Mouse (Mus musculus) thymus, postnatal 25 days (tissue): ENCODE results near the gene Gna15.

ENCODE experiments used
- DNase-seq: peaks from one replicate; pipeline ENCODE4 v3.0.0; 2022

Gene Gna15

DNA sequence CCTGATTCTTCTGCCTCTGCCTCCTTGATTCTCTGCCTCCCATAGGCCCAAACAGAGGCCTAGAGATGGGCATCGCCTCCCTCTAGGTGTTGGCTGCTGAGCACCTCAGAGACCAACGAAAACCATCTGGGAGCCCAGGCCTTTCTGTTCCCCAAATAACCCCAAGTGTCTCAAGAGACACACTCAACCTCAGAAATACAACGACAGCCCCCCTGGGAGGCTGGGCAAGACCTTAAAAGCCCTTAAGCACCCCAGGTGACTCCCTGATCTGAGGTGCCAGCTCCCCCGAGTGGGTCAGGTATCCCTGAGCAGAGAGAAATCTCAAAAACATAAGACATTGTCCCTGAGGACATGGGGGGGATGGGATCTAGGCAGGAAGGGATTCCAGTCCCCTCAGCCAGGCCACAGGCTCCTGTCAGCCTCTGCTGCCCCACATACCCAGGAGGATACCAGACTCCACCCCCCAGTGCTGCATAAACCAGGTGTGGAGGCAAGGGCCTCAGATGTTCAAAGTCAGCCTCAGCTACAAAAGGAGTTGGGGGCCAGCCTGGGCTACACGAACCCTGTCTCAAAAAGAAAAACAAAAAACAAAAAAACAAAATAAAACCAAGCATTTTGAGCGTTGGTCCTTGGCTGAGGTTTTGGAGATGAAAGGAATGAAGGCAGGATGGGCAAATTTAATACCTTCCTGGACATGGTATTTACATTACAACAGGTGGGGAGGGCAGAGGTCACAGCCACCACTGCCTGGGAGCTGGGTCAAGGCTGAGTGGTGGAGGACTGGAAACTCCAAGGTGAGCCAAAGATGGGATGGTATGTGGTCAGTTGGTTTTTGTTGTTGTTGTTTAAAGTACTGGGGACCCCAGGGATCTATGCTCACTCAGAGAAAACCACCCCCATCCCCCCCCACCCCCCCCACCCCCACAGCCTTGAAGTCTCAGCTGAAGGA, 30.1 kb upstream of the Gna15 start:
- no peak for DNase-seq

DNA sequence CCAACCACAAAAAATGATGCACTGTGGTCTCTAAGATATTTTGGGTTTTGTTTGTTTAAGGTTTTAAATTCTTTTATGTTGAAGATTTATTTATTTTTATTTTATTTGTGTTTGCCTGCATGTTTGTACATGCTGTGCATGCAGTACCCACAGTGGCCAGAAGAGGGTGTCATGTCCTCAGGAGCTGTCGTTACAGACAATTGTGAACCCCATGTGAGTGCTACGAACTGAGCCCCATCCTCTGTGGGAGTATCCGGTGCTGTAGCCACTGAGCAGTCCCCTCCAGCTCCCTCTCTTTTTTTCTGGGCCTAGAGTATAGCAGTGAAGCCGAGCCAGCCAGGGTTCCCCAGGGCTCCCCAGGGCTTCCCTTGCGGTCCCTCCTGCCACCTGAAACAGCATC, 29.2 kb upstream of the Gna15 start:
- no peak for DNase-seq

DNA sequence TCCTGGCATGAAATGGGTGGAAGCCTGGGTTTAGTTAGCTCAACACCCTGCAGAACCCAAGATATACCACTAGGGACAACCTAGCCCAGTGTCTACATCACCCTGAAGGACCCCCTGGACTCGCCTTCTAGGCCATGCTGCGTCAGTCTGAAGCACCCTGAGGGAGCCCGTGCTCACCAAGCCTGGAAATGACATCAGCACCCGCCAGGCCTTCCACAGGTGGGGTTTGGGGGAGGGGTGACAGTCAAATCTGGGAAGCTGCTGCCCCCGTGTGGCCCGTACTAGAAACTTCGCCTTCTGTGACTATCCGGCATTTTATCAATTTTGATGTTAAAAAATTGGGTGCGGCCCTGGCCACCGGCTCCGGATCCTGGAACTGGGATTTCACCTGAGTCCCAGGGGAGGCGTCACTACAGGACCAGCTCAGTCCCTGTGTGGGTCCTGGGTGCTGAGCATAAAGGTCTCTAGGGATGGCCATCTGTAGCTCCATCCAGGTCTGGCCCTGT, 27.6 kb upstream of the Gna15 start:
- peak; percentile 85 for DNase-seq

DNA sequence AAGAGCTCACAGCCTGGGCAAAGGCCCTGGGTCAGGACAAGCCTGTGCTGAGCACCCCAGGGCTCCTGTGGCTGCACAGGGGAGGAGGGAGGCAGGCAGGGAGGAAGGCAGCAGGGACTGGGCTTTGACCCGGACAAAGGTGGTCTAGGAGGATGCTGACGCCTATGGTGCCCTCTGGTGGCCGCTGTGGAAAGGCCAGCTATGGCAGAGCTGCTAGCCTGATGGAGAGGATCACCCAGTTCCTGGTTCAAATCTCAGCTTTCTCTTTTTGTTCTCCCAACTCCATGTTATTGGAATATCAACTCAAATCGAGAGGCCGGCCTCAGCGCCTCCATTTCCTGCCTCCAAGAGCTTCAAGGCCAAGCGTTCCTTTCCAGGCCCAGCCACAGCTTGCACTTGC, 26.2 kb upstream of the Gna15 start:
- DNase-seq: peak; percentile 84

DNA sequence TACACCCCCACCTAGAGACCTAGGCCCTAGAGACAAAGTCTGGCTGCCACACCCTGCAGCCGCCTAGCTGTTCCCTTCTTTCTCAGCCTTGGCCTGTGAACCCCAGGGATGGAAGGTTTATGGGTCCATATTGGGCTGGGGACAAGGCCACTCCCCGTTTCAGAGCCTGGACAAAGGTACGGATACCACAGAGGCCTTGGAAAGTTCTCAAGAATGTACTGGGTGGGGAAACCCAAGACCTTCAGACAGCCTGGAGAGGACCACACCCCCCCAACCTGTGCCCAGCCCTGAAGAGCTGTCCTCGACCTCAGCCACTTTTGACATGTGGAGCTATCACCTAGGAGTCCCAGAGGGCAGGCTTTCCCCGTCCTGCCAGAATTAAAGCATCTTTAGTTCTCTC, 24.9 kb upstream of the Gna15 start:
- no peak for DNase-seq

DNA sequence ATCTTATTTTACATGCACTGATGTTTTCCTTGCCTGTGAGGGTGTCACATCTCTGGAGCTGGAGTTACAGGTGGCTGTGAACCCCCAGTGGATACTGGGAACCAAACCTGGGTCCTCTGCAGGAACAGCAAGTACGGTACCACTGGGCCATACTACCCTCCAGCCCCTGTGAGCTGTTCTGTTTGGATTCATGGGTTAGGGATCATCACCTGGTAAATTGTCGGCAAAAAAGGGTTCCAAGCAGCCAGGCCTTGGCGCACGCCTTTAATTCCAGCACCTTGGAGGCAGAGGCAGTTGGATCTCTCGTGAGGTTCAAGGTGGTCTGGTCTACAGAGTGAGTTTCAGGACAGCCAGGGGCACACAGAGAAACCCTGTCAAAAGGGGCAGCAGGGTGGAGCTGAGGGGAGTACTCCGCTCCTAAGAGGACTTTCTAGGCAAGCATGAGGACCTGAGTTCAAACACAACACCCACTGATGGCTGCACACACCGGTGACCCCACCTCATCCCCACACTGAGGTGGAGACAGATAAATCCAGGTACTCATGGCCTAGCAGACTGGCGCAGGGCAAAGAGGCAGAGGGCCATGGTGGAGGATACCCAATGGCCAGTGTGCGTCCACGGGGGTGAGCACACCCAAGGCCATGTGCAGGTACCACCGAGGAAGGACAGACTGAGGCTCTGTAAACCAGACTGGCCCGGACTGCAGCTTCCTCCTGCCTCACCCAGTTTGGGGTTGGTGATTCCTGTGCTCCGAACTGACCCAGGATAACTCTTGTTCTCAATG, 23.0 kb upstream of the Gna15 start:
- DNase-seq: no peak

DNA sequence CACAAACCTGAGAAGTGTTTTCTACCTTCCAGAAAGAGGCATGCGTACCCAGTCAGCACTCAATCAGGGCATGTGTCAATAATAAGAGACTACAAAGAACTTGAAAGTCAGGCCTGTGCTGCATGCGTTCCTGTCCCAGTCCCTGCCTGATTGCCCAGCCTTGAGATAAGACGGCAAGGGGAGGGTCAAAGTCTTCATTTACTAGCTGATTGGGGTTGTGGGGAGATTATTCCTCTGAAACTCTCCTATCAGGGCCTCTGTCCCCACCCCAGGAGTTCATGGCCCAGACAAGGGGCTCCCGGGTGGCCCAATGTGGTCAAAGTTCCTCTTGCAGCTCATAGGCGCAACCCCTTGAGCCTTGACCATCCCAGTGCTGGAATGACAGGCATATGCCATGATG, 22.3 kb upstream of the Gna15 start:
- DNase-seq: no peak

DNA sequence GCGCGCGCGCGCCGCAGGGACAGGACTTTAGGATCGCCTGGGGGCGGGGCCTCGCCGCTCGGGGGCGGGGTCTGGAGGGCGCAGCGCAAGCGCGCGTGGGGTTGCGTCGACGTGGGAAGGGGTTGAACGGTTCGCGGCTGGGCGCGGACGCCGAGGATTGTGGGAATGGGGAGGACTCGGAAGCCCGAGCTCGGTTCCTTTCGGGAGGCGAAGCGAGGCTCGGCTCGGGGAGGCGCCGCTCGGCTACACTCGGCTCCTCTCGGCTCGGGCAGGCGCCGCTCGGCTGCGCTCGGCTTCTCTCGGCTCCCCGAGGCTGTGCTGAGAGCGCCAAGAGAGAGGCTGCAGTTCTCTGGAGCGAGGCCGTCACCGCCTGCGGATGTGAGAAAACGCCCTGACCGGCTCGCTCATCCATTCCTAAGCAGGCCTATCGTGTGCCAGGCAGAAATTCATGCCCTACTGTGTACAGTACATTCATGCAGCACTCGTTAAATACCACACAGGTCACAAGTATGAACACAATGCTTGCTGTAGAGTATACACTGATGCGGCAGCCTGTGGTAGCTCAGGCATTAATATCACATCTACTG, 21.2 kb upstream of the Gna15 start, which contains the start of gene Gna11:
Gene Gna11, minus strand, starts transcription at position 30 of the 587 bp plus-strand sequence.
- peak; percentile 100 for DNase-seq

DNA sequence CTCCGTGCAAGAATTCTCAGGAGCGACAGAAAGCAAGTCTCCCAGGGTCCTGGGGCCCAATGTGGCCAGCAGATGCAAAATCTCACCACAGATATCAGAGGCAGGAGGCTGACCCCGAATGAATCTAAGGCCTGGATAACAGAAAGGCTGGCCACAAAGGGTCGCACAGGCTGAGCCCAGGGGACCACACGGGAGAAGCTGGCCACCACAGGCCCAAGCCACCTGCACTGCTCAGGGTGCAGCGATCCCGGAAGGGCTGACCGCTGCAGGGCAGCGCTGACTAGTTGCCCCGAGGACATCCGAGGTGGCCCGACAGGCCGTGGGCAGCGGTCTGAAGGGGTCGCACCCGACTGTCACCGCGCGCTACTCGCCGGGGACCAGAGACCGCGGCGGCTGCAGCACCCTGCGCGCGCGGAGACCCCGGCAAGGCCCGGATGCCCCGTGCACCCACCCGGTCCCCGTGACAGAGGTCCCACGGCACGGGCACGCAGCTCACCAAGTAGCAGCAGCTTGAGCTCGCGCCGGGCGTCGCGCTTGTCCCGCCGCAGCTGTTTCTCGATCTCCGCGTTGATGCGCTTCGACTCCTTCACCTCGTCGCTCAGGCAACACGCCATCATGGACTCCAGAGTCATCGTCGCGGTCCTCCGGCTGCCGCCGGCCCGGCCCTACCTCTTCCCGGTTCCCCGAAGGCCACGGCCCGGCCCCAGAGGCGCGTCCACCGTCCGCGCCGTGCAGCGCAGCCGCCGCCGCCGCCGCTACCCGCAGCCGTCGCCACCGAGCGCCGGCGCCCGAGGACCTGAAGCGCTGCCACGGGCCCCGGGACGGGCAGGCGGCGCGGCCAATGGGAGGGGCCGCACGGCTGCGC, 20.5 kb upstream of the Gna15 start:
- DNase-seq: no peak

DNA sequence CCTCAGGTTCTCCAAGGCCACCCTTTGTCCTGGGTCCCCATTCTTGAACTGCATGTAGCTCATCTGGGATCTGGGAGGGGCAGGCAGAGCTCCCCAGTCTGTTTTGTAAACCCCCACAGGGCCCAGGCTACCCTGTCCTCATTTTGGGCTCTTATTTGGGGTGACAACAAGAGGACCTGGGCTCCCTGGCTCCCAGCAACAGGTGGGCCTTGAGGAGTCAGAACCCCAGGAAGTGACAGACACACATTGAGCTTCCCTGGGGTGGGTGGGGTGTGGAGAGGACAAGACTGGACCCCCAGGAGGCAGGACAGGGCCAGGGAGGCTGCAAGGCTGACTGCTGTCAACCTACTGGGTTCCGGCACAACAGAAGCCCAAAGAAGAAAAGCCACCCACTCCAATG, 19.6 kb upstream of the Gna15 start:
- no peak for DNase-seq

DNA sequence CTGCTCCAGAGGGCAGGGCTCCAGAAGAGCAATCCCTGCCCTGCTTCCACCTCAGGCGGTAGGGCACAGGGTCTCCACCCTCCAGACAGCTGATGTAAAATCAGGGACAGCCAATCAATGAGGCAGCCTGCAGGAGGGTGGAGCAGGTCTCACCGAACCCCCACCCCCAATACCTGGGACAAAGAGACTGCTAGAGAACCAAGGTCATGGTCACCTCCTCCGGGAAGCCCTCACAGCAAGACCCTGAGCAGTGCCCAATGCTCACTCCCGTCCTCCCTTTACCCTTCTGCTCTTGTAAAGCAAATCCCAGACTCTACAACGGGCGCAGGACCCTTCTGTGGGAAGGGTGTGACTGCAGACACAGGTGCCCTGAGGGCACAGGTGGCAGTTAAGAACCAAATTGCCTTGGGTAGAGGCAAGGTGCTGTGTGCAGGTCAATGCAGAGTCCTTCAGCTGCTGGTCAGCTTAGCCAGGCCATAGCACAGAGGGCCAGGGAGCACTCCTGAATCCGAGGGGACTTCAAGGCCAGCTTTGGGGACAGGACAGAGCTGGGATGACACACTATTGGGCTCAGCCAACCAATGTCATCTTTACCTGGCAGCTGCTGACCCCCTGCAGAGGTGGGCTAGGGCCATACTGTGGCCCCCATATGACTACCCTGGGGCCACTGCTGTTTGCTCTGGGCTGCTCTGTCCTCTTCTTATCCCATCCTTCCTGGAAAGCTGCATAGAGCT, 18.9 kb upstream of the Gna15 start:
- DNase-seq: no peak

DNA sequence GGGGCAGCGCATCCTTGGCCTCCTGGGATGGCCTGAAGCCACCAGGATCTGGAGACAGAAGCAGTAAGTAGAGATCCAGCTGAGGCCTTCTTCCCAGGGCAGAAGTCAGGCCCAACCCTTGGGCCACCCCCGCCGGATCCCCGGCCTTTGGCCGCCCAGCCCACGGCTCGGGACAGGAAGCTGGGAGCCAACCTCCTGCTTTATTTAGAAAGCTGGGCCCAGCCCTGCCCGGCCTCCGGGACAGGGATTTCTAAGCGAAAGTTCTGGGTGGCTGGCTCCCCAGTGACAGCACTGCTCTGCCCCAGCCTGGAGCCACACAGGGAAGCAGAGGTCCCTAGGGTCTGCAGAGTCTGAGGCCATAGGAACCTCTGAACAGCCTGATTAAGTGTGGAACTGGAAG, 17.8 kb upstream of the Gna15 start:
- DNase-seq: no peak

DNA sequence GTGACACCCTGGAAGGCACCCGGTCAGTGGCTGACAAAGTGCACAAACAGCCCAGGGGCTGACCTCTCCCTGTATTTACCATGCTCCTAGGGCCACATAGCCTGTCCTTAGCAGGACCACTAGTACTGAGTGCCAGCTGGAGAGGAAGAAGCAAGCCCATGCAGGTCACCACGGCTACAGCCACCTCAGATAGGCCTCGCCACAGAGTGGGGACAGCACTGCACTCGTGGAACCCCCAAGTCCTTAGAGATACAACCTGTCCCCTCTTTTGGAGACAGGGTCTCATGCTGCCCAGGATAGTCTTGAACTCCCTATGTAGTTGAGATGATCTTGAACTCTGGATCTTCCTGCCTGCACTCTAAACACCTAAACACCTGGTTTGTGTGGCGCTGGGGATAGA, 17.3 kb upstream of the Gna15 start:
- DNase-seq: no peak

DNA sequence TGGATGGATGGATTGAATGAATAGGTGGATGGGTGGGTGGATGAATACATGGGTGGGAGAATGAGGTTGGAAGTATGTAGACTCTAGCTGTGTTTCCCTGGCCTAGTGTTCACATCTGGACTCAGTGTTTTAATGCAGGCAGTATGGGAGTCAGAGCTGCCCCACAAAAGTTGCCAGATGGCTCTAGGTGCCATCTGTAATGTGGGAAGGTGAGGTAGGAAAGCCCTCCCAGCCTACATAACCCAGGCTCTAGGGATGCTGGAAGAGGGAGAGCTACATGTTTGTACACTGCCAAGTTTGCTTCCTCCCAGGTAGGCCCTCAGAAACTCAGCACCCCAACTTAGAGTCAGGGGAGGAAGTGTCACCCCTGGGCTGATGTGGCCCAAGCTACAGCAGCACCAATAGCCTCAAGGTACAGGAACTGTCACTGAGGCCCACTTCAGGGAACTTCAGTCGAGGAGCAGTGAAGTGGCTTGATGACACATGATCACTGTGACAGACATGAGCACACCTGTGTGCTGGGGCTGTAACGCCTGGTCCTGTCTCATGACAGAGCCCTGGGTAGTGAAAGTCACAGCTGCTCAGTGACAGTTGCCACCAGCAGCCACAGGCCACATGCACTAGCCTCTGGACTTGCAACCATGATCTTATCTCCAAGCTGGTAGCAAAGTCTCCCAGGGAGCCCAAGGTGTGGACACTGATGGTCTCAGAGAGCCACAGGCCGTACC, 14.5 kb upstream of the Gna15 start:
- no peak for DNase-seq

DNA sequence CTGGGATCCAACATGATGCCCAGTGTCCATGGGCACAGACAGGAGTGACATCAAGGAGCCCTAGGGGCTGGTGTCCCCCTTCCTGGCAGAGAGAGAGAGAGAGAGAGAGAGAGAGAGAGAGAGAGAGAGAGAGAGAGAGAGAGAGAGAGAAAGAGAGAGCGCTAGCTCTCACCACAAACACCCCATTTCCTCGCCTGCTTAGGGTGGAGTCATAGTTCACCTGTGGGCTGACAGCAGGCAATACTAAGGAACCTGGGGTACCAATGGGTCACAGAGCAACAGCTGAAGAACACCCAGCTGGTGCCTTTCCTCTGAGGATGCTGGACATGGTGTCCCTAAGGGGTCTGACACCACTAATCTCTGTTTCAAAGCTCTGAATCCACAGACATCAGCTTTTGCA, 13.4 kb upstream of the Gna15 start:
- DNase-seq: no peak

DNA sequence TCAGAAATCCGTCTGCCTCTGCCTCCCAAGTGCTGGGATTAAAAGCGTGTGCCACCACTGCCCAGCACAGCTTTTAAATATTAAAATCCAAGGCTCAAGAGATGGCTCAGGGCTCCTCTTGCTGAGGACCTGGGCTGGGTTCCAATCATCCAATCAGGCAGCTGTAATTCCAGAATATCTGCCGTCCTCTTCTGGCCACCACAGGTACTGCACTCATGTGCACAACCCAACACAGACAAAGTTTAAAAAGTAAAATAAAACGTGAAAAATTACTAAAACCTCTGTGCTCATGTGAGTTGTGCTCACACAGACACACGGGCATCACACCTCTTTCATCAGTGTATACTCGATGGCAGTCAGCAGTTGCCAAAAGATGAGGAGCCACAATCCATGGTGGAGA, 12.7 kb upstream of the Gna15 start:
- no peak for DNase-seq

DNA sequence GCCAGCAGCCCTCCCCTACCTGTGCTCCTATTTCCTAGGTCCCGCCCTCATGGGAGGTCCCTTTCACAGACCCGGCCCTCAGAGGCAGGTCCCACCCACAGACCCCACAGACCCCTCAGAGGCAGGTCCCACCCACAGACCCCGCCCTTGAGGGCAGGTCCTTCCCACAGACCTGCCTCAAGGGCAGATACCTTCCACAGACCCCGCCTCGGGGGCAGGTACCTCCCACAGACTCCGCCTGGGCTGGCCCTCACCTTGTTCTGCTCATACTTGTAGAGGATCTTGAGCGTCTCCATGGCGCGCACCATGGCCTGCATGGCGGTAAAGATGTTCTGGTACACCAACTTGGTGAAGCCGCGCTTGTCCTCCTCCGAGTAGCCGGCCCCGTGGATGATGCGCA, 10.8 kb upstream of the Gna15 start:
- no peak for DNase-seq

DNA sequence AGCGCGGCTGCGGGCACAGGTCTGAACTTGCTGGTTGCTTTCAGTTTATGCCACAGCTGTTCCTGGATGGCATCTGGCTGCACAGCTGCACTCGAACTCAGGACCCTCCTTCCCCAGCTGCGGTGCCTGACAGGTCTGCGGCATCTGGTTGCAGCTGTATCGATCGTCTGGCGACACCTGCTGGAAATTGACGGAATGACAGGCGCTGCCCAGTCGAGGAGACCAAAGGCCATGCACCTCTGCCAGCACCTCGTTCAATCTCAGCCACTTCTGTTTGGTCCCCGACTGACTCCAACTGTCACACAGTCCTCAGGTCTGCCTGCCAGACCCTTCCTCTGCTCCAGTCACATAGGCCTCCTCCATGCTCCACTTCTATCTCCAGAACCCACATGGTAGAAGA, 2.8 kb upstream of the Gna15 start:
- DNase-seq: peak; percentile 88

DNA sequence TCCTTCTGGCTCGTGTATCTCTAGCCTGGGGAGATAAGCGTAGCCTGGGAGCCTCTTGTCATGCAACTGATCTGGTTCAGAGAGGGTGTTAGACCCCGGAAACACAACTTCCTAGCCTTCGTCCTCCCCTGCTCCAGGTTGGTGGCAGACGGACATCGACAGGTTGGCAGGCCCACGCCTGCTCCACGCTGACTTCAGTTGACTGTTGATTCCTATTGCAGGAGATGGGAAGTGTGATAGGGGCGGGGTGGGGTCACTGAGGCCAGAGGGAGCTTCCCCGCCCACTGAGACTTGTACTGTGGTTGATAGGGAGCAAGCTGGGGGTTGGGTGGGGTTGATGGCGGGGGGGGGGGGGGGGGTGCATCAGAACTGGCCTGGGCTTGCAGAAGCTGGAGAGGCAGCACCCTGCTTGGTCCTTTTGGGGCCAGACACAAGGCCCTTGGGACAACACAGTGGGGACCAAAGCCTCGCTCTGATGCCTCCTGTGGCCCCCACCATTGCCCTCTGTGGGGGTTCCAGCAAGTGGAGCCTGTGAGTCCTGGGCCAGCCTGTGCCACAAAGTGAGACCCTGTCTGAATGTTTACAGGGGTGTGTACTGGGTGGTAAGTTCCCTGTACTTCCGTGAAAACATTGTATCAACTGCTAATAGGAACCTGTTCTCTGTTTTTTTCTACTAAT, 1.1 kb upstream of the Gna15 start:
- no peak for DNase-seq

DNA sequence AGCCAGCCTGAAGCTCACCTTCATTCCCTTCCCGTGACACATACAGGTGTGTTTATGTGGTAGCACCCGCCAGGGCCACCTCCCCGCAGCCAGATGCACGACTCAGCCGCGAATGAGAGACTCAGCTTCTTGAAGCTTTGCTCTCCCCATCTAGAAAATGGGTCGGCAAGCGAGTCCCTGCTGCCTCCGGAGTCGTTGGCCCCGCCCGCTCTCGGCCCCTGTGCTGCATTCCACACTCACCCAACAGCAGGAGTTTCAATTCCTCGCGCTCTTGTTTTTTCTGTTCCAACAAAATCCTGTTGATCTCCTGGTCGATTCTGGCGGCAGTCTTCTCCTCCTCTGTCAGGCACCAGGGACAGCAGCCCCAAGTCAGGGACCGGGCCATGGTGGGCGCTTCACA, 455 bp downstream of the Gna15 start:
- DNase-seq: no peak
